Mouse (Mus musculus): ENCODE measurements at regions not wholly inside any gene's neighbourhood (a gene's known extent, or its start where the extent isn't known, plus 50 kb on each side); places are given as distances from the start of the nearest gene placed in this dataset.

GRCm38 (mm10) chr15:24751480-24752157 lies 661.9 kb downstream of the Basp1 start:
- Histone ChIP-seq H3K4me3 (no peak overlapping the region), H3K36me3 (ENCODE audit: control insufficient read depth, insufficient read depth, low read length) (no peaks in the 10 kb centered on the region), H3K4me1 (ENCODE audit: control insufficient read depth, insufficient read depth, low read length) (no peaks in the 10 kb centered on the region), H3K9ac (ENCODE audit: low read depth, low read length) (no peak overlapping the region), H3K27ac (no peak overlapping the region), H3K79me2 (replicated peaks; ENCODE audit: control insufficient read depth, insufficient read depth, low read length) (no peaks in the 10 kb centered on the region), H3K27me3 (ENCODE audit: control insufficient read depth, insufficient read depth, low read length) (no peaks in the 10 kb centered on the region)
- intact Hi-C loops (cut with DNase I): no loop called here
- no peak for DNase-seq
- TF ChIP-seq CTCF (IDR thresholded peaks at IDR 0.05) (no peak), POLR2A (IDR thresholded peaks at IDR 0.05; ENCODE audit: insufficient read depth, low read depth, low read length) (no peak), EP300 (IDR thresholded peaks at IDR 0.05; ENCODE audit: insufficient read depth, low read depth, low read length) (no peak)
- WGBS: 22% methylated on average over 2 of the region's 2 CpGs

GRCm38 (mm10) chr15:24743240-24743639 lies 670.3 kb downstream of the Basp1 start:
- WGBS: 59% methylated on average over 6 of the region's 6 CpGs
- no peak overlapping the region for H3K4me3 ChIP-seq
- no peak overlapping the region for H3K27ac ChIP-seq
- no peaks in the 10 kb centered on the region for H3K27me3 ChIP-seq (ENCODE audit: control insufficient read depth, insufficient read depth, low read length)
- intact Hi-C loops (cut with DNase I): no loop called here
- DNase-seq: no peak
- no peak overlapping the region for H3K9ac ChIP-seq (ENCODE audit: low read depth, low read length)
- no peaks in the 10 kb centered on the region for H3K79me2 ChIP-seq (replicated peaks; ENCODE audit: control insufficient read depth, insufficient read depth, low read length)
- no peaks in the 10 kb centered on the region for H3K4me1 ChIP-seq (ENCODE audit: control insufficient read depth, insufficient read depth, low read length)
- H3K36me3 ChIP-seq (ENCODE audit: control insufficient read depth, insufficient read depth, low read length): no peaks in the 10 kb centered on the region
- TF ChIP-seq EP300 (IDR thresholded peaks at IDR 0.05; ENCODE audit: insufficient read depth, low read depth, low read length) (no peak), POLR2A (IDR thresholded peaks at IDR 0.05; ENCODE audit: insufficient read depth, low read depth, low read length) (no peak), CTCF (IDR thresholded peaks at IDR 0.05) (no peak)

GRCm38 (mm10) chr15:24725170-24725569 lies 688.4 kb downstream of the Basp1 start:
- Histone ChIP-seq H3K4me3 (no peak overlapping the region), H3K27me3 (ENCODE audit: control insufficient read depth, insufficient read depth, low read length) (no peaks in the 10 kb centered on the region), H3K79me2 (replicated peaks; ENCODE audit: control insufficient read depth, insufficient read depth, low read length) (no peaks in the 10 kb centered on the region), H3K27ac (no peak overlapping the region), H3K36me3 (ENCODE audit: control insufficient read depth, insufficient read depth, low read length) (no peaks in the 10 kb centered on the region), H3K9ac (ENCODE audit: low read depth, low read length) (no peak overlapping the region), H3K4me1 (ENCODE audit: control insufficient read depth, insufficient read depth, low read length) (no peaks in the 10 kb centered on the region)
- 85% methylated on average over 4 of the region's 4 CpGs for WGBS
- intact Hi-C loops (cut with DNase I): loop anchor here (2.0 kb wide), 1 partner anchor 690 kb away; no protein-coding TSS in a partner anchor
- TF ChIP-seq CTCF (IDR thresholded peaks at IDR 0.05) (no peak), POLR2A (IDR thresholded peaks at IDR 0.05; ENCODE audit: insufficient read depth, low read depth, low read length) (no peak), EP300 (IDR thresholded peaks at IDR 0.05; ENCODE audit: insufficient read depth, low read depth, low read length) (no peak)
- no peak for DNase-seq

- intact Hi-C loops (cut with DNase I): loop anchor here (2.0 kb wide), 1 partner anchor 690 kb away; no protein-coding TSS in a partner anchor
- Histone ChIP-seq H3K79me2 (replicated peaks; ENCODE audit: control insufficient read depth, insufficient read depth, low read length) (no peaks in the 10 kb centered on the region), H3K4me3 (no peak overlapping the region), H3K36me3 (ENCODE audit: control insufficient read depth, insufficient read depth, low read length) (no peaks in the 10 kb centered on the region), H3K9ac (ENCODE audit: low read depth, low read length) (no peak overlapping the region), H3K4me1 (ENCODE audit: control insufficient read depth, insufficient read depth, low read length) (no peaks in the 10 kb centered on the region), H3K27me3 (ENCODE audit: control insufficient read depth, insufficient read depth, low read length) (no peaks in the 10 kb centered on the region), H3K27ac (no peak overlapping the region)
- TF ChIP-seq EP300 (IDR thresholded peaks at IDR 0.05; ENCODE audit: insufficient read depth, low read depth, low read length) (no peak), CTCF (IDR thresholded peaks at IDR 0.05) (peak; percentile 49), POLR2A (IDR thresholded peaks at IDR 0.05; ENCODE audit: insufficient read depth, low read depth, low read length) (no peak)
- WGBS: 37% methylated on average over 4 of the region's 4 CpGs
- DNase-seq: no peak
These were observed 688.9 kb downstream of the Basp1 start for GRCm38 (mm10) chr15:24724664-24725063.

GRCm38 (mm10) chr15:24720346-24720745 lies 693.2 kb downstream of the Basp1 start:
- H3K4me1 ChIP-seq (ENCODE audit: control insufficient read depth, insufficient read depth, low read length): no peaks in the 10 kb centered on the region
- intact Hi-C loops (cut with DNase I): no loop called here
- TF ChIP-seq CTCF (IDR thresholded peaks at IDR 0.05) (no peak), EP300 (IDR thresholded peaks at IDR 0.05; ENCODE audit: insufficient read depth, low read depth, low read length) (no peak), POLR2A (IDR thresholded peaks at IDR 0.05; ENCODE audit: insufficient read depth, low read depth, low read length) (no peak)
- DNase-seq: no peak
- H3K36me3 ChIP-seq (ENCODE audit: control insufficient read depth, insufficient read depth, low read length): no peaks in the 10 kb centered on the region
- no peak overlapping the region for H3K27ac ChIP-seq
- no peaks in the 10 kb centered on the region for H3K27me3 ChIP-seq (ENCODE audit: control insufficient read depth, insufficient read depth, low read length)
- 39% methylated on average over 2 of the region's 2 CpGs for WGBS
- no peak overlapping the region for H3K4me3 ChIP-seq
- H3K79me2 ChIP-seq (replicated peaks; ENCODE audit: control insufficient read depth, insufficient read depth, low read length): no peaks in the 10 kb centered on the region
- no peak overlapping the region for H3K9ac ChIP-seq (ENCODE audit: low read depth, low read length)

- H3K4me1 ChIP-seq (ENCODE audit: control insufficient read depth, insufficient read depth, low read length): no peaks in the 10 kb centered on the region
- no peaks in the 10 kb centered on the region for H3K79me2 ChIP-seq (replicated peaks; ENCODE audit: control insufficient read depth, insufficient read depth, low read length)
- no peak overlapping the region for H3K9ac ChIP-seq (ENCODE audit: low read depth, low read length)
- TF ChIP-seq EP300 (IDR thresholded peaks at IDR 0.05; ENCODE audit: insufficient read depth, low read depth, low read length) (no peak), POLR2A (IDR thresholded peaks at IDR 0.05; ENCODE audit: insufficient read depth, low read depth, low read length) (no peak), CTCF (IDR thresholded peaks at IDR 0.05) (no peak)
- no peak overlapping the region for H3K4me3 ChIP-seq
- H3K36me3 ChIP-seq (ENCODE audit: control insufficient read depth, insufficient read depth, low read length): no peaks in the 10 kb centered on the region
- WGBS: 56% methylated on average over 4 of the region's 4 CpGs
- H3K27ac ChIP-seq: no peak overlapping the region
- intact Hi-C loops (cut with DNase I): no loop called here
- no peak for DNase-seq
- H3K27me3 ChIP-seq (ENCODE audit: control insufficient read depth, insufficient read depth, low read length): no peaks in the 10 kb centered on the region
These were observed 731.4 kb downstream of the Basp1 start for GRCm38 (mm10) chr15:24682167-24682566.
